Mouse (Mus musculus) kidney, embryonic 15.5 days (tissue): ENCODE measurements at regions not wholly inside any gene's neighbourhood (a gene's known extent, or its start where the extent isn't known, plus 50 kb on each side); places are given as distances from the start of the nearest gene placed in this dataset.

Experiments used
- ATAC-seq: fragments of 200-750 bp; cut with Nextera tagmentation; replicated peaks from 2 replicates; pipeline ENCODE4 v1.8.0; 2017; ENCODE audit warnings: moderate TSS enrichment; ENCODE audit not compliant: low FRiP score
- H3K27ac ChIP-seq: fragments of 300-500 bp; sonication (generic); 2 replicates; pipeline ENCODE4 v1.5.1; 2015; ENCODE audit warnings: mild to moderate bottlenecking, inconsistent platforms
- H3K27me3 ChIP-seq: fragments of 300-500 bp; sonication (generic); 2 replicates; pipeline ENCODE4 v1.6.1; 2015; ENCODE audit warnings: inconsistent platforms
- H3K36me3 ChIP-seq: fragments of 300-500 bp; sonication (generic); 2 replicates; pipeline ENCODE4 v1.6.1; 2015; ENCODE audit warnings: inconsistent platforms
- H3K4me1 ChIP-seq: fragments of 300-500 bp; sonication (generic); 2 replicates; pipeline ENCODE4 v1.6.1; 2015; ENCODE audit warnings: inconsistent platforms
- H3K4me2 ChIP-seq: fragments of 300-500 bp; sonication (generic); 2 replicates; pipeline ENCODE4 v1.6.1; 2015; ENCODE audit warnings: moderate library complexity, mild to moderate bottlenecking, inconsistent platforms
- H3K4me3 ChIP-seq: fragments of 300-500 bp; sonication (generic); replicated peaks from 2 replicates; pipeline ENCODE4 v1.5.1; 2015; ENCODE audit warnings: mild to moderate bottlenecking, inconsistent platforms
- H3K9ac ChIP-seq: fragments of 300-500 bp; sonication (generic); 2 replicates; pipeline ENCODE4 v1.6.1; 2015; ENCODE audit warnings: mild to moderate bottlenecking, inconsistent platforms
- H3K9me3 ChIP-seq: fragments of 300-500 bp; sonication (generic); replicated peaks from 2 replicates; pipeline ENCODE4 v1.6.1; 2016; ENCODE audit warnings: inconsistent platforms
- WGBS: fragments of 180-500 bp; shearing (Covaris S2); methylation state at CpG from one replicate; pipeline ENCODE4 v1.1.7; 2015; ENCODE audit warnings: mixed read lengths; 5-methylcytosine and 5-hydroxymethylcytosine counted together

DNA sequence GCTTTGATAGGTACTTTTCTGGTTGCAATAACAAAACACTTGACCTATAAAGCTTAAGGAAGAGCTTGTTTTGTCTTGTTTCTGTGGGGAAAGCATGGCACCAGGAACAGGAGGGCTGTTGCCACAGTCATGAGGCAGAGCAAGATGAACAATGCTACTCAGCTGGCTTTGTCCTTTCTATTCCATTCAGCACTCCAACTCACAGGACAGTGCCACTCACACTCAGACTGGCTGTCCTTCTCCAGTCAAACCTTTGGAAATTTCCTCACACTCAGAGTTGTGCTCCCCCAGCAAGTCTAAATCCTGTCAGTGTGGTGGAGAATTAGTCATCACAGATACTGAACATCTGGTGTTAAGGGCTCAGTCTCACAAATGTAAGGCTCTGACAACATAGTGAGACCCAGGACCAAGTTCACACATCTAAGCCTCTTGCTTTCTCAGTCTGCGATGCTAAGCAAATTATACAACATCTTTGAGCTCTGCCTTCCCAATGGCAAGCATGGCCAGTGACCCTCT, 183.0 kb upstream of the Tmtc1 start:
- no peak overlapping the region for H3K4me3 ChIP-seq
- 84% methylated on average over 1 of the region's 1 CpGs for WGBS
- no peak overlapping the region for H3K9ac ChIP-seq
- no peaks in the 10 kb centered on the region for H3K27me3 ChIP-seq
- 0 out of 2 replicates have a peak, but pooled peaks cover 2% of the 10 kb centered on the region for H3K4me1 ChIP-seq
- H3K36me3 ChIP-seq = no peaks in the 10 kb centered on the region
- H3K27ac ChIP-seq = no peak overlapping the region
- no peak overlapping the region for H3K4me2 ChIP-seq
- ATAC-seq = no peak
- H3K9me3 ChIP-seq = no peaks in the 10 kb centered on the region

GRCm38 (mm10) chr6:148623119-148623770, 179.1 kb upstream of the Tmtc1 start:
- H3K4me3 ChIP-seq = no peak overlapping the region
- H3K36me3 ChIP-seq = no peaks in the 10 kb centered on the region
- ATAC-seq = no peak
- 90% methylated on average over 2 of the region's 2 CpGs for WGBS
- no peaks in the 10 kb centered on the region for H3K9me3 ChIP-seq
- no peaks in the 10 kb centered on the region for H3K4me1 ChIP-seq
- H3K9ac ChIP-seq = no peak overlapping the region
- H3K27ac ChIP-seq = no peak overlapping the region
- no peaks in the 10 kb centered on the region for H3K27me3 ChIP-seq
- no peak overlapping the region for H3K4me2 ChIP-seq

DNA sequence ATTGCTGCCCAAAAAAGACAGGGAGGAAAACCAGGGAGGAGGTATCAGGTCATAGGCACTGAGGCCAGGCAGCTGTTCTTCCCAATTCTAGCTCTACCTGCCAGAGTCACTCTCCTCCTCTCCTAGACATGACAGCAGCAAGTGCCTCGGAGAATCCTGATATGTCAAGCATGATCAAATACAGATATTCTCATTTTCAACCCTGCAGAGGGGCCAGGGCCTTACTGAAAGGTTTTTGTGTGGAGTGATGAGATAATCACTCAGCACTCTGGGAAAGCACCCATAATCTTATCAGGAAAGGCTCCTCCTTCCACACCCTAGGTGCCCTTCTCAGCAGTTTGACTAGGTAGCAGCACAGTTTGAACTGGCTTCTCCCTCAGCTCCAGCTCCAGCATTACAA, 175.8 kb upstream of the Tmtc1 start:
- peaks cover 5% of the 10 kb centered on the region; the same call in 1 of the 2 replicates for H3K4me1 ChIP-seq
- 71% methylated on average over 1 of the region's 1 CpGs for WGBS
- no peak for ATAC-seq
- H3K4me3 ChIP-seq = no peak overlapping the region
- no peaks in the 10 kb centered on the region for H3K36me3 ChIP-seq
- no peak overlapping the region for H3K27ac ChIP-seq
- H3K4me2 ChIP-seq = no peak overlapping the region
- H3K27me3 ChIP-seq = no peaks in the 10 kb centered on the region
- H3K9ac ChIP-seq = no peak overlapping the region
- H3K9me3 ChIP-seq = no peaks in the 10 kb centered on the region

DNA sequence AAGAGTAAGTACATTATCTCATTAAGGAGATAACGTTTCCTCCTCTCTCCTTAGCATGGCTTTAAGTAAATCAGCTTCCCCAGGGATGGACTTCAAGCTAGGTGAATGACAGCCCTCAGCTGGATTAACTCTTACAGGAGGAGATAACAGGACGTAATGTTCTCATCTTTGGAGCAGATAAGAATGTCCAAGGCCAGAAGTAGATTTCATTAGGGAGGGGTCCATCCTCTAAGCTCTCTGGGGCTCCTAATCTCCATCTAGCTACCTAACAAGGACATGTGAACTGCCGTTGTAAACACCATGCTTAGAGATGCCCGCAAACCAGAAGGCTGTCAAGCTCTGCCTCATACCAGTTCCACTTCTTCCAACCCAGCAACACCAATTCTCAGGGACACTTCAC, 171.7 kb upstream of the Tmtc1 start:
- Histone ChIP-seq H3K36me3 (no peaks in the 10 kb centered on the region), H3K27ac (no peak overlapping the region), H3K4me3 (no peak overlapping the region), H3K9ac (no peak overlapping the region), H3K4me2 (no peak overlapping the region), H3K27me3 (no peaks in the 10 kb centered on the region), H3K4me1 (peaks cover 5% of the 10 kb centered on the region; the same call in 1 of the 2 replicates), H3K9me3 (no peaks in the 10 kb centered on the region)
- WGBS = 12% methylated on average over 4 of the region's 4 CpGs
- no peak for ATAC-seq

DNA sequence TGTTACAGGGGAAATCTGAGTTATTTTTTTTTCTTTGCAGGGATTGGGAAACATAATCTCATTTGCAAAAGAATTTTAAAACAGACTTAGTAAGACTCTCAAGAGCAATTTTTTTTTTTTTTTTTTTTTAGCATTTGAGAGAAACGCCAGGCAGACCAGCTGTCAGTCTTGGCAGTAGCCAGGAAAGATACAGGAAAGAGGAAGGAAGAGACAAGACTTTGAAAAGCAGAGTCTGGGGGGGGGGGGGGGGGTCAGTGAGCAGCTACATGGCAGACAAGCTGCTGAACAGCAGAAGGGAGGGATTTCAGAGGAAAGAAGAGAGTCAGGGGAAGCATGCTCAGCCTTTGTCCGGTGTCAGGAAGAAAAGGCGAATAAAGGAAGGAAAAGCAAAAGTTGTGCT, 171.3 kb upstream of the Tmtc1 start:
- no peak overlapping the region for H3K27ac ChIP-seq
- 31% methylated on average over 3 of the region's 3 CpGs for WGBS
- ATAC-seq = no peak
- H3K9ac ChIP-seq = no peak overlapping the region
- peaks cover 5% of the 10 kb centered on the region; the same call in 1 of the 2 replicates for H3K4me1 ChIP-seq
- no peak overlapping the region for H3K4me3 ChIP-seq
- H3K4me2 ChIP-seq = no peak overlapping the region
- no peaks in the 10 kb centered on the region for H3K9me3 ChIP-seq
- H3K27me3 ChIP-seq = no peaks in the 10 kb centered on the region
- H3K36me3 ChIP-seq = no peaks in the 10 kb centered on the region

DNA sequence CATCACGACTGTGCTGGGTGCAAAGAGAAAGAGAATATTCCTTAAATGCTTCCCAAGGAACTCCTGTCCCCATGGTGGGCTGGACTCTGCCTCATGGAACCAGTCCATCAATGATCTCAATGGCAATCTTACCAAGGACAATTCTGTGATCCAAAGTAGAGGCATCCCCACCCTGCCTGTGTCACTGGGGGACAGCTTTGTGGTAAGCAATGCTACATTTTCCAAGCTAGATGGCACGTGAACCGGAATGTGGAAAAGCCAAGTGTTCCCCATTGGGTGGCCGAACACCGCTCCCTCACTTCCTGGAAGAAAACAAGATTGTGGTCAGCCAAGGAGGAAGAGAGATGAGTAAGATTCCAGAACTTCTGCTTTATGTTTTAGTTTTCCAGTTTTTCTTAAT, 164.7 kb upstream of the Tmtc1 start:
- ATAC-seq = no peak
- no peak overlapping the region for H3K27ac ChIP-seq

DNA sequence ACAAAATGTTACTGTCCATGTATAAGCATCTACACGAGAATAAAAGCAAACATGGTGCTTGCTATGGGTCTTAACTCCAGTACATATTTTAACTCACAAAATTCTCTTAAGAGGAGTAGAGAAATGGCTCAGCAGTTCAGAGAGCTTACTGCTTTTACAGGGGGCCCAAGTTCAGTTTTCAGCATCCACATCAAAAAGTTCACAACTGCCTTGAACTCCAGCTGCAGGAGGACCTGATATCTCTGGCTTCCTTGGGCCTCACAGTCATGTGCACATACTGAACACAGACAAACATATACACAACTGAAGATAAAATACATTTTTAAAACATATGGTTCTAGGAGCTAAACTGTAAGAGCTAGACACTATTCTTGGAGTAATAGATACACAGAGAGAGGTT, 161.0 kb upstream of the Tmtc1 start:
- Histone ChIP-seq H3K27ac (no peak overlapping the region), H3K9ac (no peak overlapping the region), H3K4me3 (no peak overlapping the region), H3K36me3 (no peaks in the 10 kb centered on the region), H3K27me3 (no peaks in the 10 kb centered on the region), H3K4me2 (no peak overlapping the region), H3K4me1 (peaks cover 6% of the 10 kb centered on the region), H3K9me3 (no peaks in the 10 kb centered on the region)
- no peak for ATAC-seq
- WGBS = 88% methylated on average over 1 of the region's 1 CpGs

More for the DNA sequence above, 164.7 kb upstream of the Tmtc1 start:
- Histone ChIP-seq H3K36me3 (no peaks in the 10 kb centered on the region), H3K9ac (no peak overlapping the region), H3K4me1 (no peaks in the 10 kb centered on the region), H3K4me3 (no peak overlapping the region), H3K4me2 (no peak overlapping the region), H3K27me3 (no peaks in the 10 kb centered on the region), H3K9me3 (no peaks in the 10 kb centered on the region)
- WGBS = 90% methylated on average over 5 of the region's 5 CpGs

GRCm38 (mm10) chr6:148604790-148605189, 160.6 kb upstream of the Tmtc1 start:
- Histone ChIP-seq H3K27ac (no peak overlapping the region), H3K4me2 (no peak overlapping the region), H3K27me3 (no peaks in the 10 kb centered on the region), H3K4me3 (no peak overlapping the region), H3K9me3 (no peaks in the 10 kb centered on the region), H3K36me3 (no peaks in the 10 kb centered on the region), H3K4me1 (peaks cover 6% of the 10 kb centered on the region), H3K9ac (no peak overlapping the region)
- 0% methylated on average over 1 of the region's 1 CpGs for WGBS
- ATAC-seq = 0 out of 2 replicates have a peak, but pooled peaks have one; percentile 69

- Histone ChIP-seq H3K4me3 (no peak overlapping the region), H3K27ac (no peak overlapping the region), H3K9me3 (no peaks in the 10 kb centered on the region), H3K27me3 (no peaks in the 10 kb centered on the region), H3K36me3 (no peaks in the 10 kb centered on the region), H3K4me2 (no peak overlapping the region), H3K9ac (no peak overlapping the region), H3K4me1 (peaks cover 13% of the 10 kb centered on the region)
- no peak for ATAC-seq
- 86% methylated on average over 2 of the region's 2 CpGs for WGBS
Measured at GRCm38 (mm10) chr6:148603878-148604277, 159.7 kb upstream of the Tmtc1 start.

GRCm38 (mm10) chr6:148603460-148603859, 159.3 kb upstream of the Tmtc1 start:
- Histone ChIP-seq H3K4me2 (no peak overlapping the region), H3K9me3 (no peaks in the 10 kb centered on the region), H3K27me3 (no peaks in the 10 kb centered on the region), H3K4me1 (peaks cover 17% of the 10 kb centered on the region), H3K27ac (no peak overlapping the region), H3K9ac (no peak overlapping the region), H3K4me3 (no peak overlapping the region), H3K36me3 (no peaks in the 10 kb centered on the region)
- peak; percentile 83 for ATAC-seq
- 47% methylated on average over 4 of the region's 4 CpGs for WGBS

- Histone ChIP-seq H3K9me3 (no peaks in the 10 kb centered on the region), H3K4me3 (no peak overlapping the region), H3K27ac (no peak overlapping the region), H3K36me3 (no peaks in the 10 kb centered on the region), H3K27me3 (no peaks in the 10 kb centered on the region), H3K4me2 (no peak overlapping the region), H3K4me1 (peaks cover 19% of the 10 kb centered on the region), H3K9ac (no peak overlapping the region)
- WGBS = 74% methylated on average over 2 of the region's 2 CpGs
- no peak for ATAC-seq
Measured at GRCm38 (mm10) chr6:148602894-148603293, 158.7 kb upstream of the Tmtc1 start.

DNA sequence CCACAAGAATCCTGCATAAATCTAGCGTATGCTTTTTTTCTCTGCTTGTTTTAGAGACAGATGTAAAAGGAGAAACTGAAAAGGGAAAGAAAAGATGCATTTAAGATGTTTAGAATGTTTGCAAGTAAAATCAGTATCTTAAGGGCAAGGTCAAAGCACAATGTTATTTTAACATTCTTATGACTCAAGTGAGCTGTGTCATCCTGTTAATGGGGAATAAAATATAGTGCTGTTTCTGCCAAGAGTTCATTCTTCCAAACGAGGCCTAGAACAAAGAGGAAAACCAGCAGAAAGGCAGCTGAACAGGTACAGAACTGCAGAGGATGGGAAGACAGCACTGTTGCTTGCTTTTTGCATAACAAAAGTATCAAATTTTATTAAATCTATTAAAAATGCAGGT, 156.7 kb upstream of the Tmtc1 start:
- Histone ChIP-seq H3K9me3 (no peaks in the 10 kb centered on the region), H3K4me1 (peaks cover 19% of the 10 kb centered on the region), H3K4me3 (no peak overlapping the region), H3K36me3 (no peaks in the 10 kb centered on the region), H3K9ac (no peak overlapping the region), H3K27me3 (no peaks in the 10 kb centered on the region), H3K27ac (no peak overlapping the region), H3K4me2 (no peak overlapping the region)
- ATAC-seq = no peak
- 43% methylated on average over 2 of the region's 2 CpGs for WGBS

DNA sequence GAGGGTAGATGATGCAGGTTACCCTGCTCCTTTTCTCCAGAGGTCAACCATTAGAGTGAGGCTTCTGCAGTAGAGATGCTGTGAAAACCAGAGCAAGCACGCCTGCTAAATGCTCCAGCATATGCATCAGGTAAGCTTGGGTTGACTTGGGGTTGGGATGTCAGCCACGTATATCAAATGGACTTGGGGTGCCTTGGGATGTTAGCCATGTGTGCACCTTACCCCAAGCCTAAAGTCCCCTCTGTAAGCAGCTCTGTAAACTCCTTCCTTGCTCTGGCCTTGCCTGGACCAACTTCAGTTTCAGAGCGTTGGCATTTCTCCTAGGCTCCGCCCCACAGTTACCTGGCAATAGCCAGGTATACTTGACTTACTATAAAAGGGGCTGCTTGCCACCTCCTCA, 155.3 kb upstream of the Tmtc1 start:
- H3K9me3 ChIP-seq = no peaks in the 10 kb centered on the region
- 69% methylated on average over 4 of the region's 4 CpGs for WGBS
- no peak overlapping the region for H3K4me3 ChIP-seq
- H3K4me2 ChIP-seq = no peak overlapping the region; the same call in 1 of the 2 replicates
- H3K4me1 ChIP-seq = peaks cover 19% of the 10 kb centered on the region
- H3K27ac ChIP-seq = no peak overlapping the region
- no peak overlapping the region for H3K9ac ChIP-seq
- no peaks in the 10 kb centered on the region for H3K27me3 ChIP-seq
- H3K36me3 ChIP-seq = no peaks in the 10 kb centered on the region
- no peak for ATAC-seq
